Mouse (Mus musculus): ENCODE measurements around the gene Scrn1.

GRCm38 (mm10) chr6:54485435-54485901 is 80.8 kb downstream of the Scrn1 start:
- TF ChIP-seq POLR2A (IDR thresholded peaks at IDR 0.05; ENCODE audit: extremely low read depth, insufficient read depth, low read length) (no peak), CTCF (IDR thresholded peaks at IDR 0.05; ENCODE audit: low read depth, low read length) (no peak)

Measured in liver, adult 2 months (tissue).